Mouse (Mus musculus): ENCODE data around the gene Gid8.
A peak's percentile ranks its signal among the peaks of the same experiment; 100 is the strongest.
"Not testable (repeated sequence)": the region's sequence is repeated elsewhere in the genome, so short reads cannot be mapped to it uniquely, and the experiment has no call there.

The Gid8 gene

DNA sequence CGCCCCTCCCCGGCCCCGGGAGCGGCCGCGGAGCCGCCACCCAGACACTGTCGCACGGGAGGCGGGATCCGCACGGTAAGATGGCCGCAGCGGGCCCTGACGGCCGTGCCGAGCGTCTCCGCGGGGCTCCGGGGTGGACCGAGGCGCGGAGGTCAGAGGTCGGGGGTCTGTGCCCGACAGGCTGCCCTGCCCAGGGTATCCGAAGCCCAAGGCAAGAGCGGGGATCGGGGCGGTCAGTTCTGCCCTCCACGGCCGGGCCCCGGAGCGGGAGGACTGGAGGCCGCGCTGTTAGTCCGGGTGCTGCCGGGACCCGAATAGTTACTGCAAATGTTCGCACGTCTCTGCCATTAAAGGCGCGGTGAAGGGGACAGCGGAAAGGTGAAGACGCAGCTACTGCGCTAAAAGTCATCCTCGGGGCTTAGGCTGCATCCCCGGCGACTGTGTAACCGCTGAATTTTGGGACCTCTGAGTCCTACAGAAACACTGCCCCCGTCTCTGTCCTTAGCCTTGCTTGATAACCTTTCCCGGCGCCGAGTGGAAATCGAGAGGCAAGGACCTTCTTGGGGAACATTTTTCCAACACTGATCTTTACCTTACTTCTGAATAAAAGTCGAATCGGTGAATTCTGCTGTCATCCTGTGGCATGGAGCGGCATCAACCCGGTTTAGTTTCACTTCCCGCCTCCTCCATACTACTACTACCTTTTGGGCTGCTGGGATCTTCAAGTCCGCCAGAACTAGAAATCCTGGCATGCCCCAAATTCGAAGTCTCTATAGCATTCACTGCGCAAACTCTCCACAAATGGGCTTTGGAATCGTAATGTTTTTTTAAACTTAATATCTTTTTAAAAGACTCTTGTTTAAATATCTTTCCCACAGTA is 599 bp downstream of the Gid8 start:
- peak; percentile 22 for DNase-seq (ENCODE audit: low read depth, low spot score)

DNA sequence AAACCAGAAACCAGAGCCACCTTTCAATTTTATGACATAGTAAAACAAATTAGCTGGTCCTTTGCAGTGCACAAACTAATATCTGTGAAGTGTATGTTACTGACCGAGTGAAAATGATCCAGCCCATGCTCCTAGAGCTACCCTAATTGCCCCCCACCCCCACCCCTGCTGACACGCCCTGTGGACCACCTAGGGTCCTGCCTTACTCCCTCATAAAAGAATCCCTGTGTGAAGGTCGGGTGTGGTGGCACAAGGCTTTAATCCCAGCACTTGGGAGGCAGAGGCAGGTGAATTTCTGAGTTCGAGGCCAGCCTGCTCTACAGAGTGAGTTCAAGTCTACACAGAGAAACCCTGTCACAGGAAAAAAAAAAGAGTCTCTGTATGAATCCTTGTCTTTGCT is 1.6 kb downstream of the Gid8 start:
- DNase-seq (ENCODE audit: low read depth, low spot score): peak; percentile 86

DNA sequence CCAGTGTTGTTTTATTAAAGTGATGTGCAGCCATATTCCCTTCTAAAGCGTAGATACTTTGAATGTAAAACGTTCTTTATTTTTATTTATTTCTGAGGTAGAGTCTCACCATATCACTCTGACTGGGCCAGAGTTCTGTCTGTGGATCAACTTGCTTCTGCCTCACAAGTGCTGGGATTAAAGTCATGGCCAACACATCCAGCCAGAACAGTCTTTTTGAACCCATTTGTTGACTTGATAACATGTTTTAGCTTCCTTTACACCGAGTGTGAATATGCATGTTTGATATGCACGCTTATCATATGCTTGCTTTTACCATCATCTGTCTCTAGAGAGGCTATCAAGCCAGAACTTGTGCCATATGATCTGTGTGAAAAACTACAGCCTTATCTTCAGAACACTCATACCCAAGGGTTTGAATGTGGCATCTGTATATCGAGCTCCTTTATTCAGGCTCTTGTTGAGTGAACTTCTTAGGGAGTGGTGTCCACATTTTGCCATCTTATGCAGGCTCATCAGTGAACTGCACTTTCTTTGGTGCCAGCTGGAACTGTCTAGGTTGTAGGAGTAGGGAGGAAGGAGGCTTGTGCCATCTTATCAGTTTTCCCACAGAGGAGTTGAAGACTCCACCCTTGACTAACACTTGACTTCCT is 2.2 kb downstream of the Gid8 start:
- no peak for DNase-seq (ENCODE audit: low read depth, low spot score)

DNA sequence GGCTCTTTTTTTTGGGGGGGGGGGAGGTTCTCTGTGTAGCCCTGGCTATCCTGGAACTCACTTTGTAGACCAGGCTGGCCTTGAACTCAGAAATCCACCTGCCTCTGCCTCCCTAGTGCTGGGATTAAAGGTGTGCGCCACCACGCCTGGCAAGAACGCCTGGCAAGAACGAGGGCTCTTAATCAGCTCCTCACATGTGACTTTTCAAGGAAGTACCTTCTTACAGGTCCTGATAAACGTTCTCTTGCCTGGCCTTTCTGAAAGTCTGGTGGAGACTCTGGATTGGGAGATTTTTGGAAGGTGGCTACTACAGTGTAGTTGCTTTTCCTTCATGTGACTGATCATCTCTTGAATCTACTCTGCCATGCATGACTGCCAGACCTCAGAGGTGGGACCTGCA is 12.8 kb downstream of the Gid8 start:
- DNase-seq (ENCODE audit: low read depth, low spot score): not testable (repeated sequence)

DNA sequence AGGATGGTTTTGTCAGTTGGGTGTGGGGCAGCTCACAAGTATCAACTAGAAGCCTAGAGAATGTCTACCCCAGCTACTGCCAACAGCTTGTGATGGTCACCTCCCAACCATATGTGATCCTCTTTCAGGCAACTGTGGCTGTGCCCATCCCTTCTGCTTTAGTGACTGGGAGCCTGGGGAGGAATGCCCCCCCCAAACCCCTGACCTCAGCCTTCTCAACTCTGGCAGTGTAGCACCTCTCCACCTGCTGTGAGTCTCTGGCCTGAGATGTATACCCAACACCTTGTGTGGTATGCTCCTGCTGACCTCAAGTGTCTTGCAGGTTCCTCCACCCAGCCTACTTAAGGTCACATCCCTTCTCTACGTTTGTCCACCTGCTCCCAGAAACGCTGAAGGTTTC is 13.9 kb downstream of the Gid8 start:
- DNase-seq (ENCODE audit: low read depth, low spot score): no peak

DNA sequence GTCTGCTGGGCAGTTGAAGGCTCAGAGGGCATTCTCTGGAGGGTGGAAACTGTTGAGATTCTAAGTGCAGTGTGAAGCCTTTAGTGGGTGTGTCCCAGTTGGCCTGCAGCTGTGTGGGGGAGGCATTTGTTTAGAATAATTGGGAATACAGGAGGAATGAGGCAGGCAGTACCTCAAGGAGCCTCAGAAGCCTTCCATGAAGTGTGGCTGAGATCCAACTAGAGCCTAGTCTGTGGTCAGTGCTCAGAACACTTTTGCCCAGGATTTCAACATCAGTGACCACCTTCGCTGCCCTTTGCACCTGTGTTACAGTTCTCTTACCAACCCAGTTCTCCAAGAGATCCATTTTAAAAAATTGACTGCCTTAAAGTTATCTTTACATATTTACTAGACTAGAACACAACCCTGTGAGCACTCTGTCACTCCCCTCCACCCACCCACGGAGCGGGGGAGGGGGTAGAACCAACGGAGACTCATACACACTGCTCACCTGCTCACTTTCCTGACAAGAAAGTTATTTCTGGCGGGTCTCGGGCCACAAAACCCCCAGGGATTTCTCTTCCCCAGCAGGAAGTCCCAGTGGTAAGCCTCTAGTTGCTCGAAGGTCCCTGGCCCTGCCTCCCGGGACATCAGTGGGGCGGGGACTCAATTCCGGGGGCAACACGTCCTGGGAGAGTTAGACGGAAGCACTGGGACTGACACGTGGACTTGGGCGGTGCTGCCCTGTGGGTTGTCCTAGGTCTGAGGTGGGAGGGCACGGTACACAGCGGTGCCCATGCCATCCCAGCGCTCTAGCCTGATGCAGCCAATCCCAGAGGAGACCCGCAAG is 14.9 kb downstream of the Gid8 start, which contains the start of gene Slc17a9:
TSS of gene Slc17a9 (plus strand) at position 679 of the 829 bp plus-strand sequence.
- peak; percentile 75 for DNase-seq (ENCODE audit: low read depth, low spot score)

DNA sequence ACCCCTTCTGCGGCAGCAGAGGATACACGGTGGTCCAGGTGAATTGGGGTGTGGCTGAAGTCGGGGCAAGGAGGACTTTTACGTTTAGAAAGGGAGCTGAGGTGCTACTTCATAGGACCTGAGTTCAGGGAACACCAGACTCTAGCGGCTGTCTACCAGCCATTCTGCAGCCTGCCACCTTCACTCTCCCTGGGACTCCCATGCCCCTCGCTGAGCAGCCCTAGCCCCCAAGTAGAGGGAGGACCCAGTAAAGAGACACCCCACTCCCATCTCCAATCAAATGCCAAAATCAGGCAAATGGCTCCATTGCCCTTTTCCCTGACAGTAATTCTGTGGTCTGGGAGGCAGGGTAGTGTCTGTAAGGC is 15.5 kb downstream of the Gid8 start:
- DNase-seq (ENCODE audit: low read depth, low spot score): no peak

DNA sequence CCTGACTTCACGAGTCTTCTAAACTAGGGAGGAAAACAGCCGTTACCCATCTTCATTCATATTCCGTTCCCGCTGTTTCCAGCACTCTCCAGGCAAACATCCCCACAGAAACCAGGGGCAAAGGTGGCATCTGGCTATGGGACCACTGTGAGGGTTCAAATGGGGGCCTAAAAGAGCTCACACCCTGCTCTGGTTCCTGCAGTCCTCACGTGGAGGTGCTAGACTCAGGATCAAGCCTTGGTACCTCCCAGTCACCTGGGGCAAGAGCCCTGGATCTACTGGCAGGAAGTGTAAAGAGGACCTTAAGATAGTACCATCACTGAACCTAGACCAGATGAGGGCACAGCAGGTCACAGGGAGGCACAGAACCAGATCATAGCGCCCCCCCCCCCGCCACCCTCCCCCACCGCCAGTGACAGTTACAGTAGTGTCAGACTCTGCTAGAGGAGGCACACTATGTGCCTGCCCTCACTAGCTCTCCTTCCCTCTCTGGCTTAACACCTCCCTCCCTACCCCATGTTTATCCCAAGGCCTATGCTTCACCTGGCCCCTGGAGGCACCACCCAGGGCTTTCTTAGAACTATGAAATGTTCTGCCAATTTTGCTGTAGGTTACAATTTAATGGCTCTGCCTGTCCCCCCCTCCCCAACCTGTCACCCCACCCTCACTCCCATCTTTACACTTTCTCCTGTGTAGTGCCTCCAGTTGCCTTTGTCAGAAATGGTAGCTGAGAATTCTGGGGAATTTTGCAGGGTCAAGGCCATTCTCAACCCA is 16.1 kb downstream of the Gid8 start:
- no peak for DNase-seq (ENCODE audit: low read depth, low spot score)

DNA sequence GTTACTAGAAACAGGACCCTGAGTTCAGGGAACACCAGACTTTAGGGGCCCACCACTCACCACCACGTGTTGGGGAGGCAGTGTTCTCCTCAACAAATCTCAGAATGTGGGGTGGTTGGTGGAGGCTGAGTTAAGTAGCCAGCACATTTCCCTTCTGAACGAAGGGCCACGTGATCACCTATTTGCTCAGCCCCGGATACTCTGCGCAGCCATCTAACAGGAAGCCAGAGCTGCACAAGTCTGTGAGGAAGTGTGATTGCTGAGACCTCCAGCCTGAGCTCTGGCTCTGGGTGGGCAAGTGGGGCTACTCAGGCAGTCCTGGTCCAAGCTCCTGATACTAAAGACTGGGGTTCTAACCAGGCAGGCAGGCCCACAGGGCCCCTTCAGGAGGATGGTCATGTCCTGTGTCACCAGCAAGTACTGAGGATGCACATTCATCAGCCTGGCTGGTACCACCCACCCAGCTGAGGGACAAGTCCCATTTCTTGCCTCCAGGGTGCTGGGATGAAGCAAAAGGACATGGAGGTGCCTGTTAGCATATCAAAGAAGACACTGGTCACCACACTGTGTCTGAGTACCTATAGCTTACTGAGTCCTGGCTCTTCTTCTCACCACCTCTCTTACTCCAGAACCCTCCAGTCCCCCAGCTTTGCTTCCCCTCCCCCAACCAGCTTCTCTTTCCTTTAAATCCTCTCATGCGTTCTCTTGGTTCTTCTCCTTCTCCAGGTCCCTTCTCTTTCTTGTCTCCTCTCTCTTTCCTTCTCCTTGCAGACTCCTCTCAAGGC is 16.9 kb downstream of the Gid8 start:
- peak; percentile 62 for DNase-seq (ENCODE audit: low read depth, low spot score)

DNA sequence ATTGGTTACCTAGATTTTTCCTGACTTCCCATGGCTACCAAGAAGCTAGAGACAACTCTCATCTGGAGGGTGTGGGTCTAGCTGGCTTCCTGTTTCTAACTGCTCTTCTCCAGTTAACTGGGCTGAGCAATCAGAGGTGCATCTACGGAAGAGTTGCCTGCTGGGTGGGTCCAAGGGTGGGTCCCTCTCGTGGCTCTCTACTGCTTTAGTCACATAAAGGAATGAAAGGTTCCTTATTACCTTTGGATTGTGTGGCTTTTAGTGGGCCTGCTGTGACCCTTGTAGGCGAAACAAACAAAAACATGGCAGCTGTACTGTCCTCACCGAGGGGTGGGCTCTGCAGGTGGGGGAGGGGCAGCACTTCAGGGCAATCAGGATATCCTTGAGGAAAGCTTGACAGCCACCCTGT is 17.7 kb downstream of the Gid8 start:
- peak; percentile 96 for DNase-seq (ENCODE audit: low read depth, low spot score)

DNA sequence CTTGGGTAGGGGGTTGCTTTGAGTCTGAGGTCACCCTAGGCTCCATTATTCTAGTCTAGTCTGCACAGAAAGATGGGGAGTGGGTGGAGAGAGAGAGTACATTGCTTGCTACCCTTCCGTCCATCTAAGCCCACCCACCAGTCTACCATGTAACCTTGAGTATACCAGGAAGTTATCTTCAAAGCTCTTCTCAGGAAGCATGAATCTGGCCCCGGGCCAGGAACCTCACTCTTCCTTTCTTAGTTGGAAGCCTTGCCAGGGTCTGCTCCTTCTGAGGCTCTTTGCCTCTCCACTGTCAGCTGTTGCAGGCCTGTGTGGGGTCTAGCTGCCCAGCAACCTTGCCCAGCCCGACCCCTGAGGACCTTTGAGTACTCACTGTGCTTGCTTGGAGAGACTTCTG is 21.1 kb downstream of the Gid8 start:
- no peak for DNase-seq (ENCODE audit: low read depth, low spot score)

DNA sequence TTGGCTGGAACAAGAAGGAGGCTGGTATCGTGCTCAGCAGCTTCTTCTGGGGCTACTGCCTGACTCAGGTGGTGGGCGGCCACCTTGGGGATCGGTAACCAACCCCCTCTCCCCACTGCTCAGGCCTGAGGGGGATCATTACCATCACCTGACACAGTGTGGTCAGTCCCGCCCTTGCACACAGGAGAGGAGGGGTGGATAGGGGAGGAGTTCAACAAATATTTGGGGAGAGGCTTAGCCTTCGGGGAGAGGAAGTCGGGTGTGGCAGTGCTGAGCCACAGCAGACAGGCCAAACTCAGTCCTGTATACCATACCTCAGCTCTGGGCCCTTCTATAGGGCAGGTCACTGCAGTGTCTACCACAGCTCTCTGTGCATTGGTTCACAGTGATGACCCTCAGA is 22.1 kb downstream of the Gid8 start:
- DNase-seq (ENCODE audit: low read depth, low spot score): peak; percentile 71

DNA sequence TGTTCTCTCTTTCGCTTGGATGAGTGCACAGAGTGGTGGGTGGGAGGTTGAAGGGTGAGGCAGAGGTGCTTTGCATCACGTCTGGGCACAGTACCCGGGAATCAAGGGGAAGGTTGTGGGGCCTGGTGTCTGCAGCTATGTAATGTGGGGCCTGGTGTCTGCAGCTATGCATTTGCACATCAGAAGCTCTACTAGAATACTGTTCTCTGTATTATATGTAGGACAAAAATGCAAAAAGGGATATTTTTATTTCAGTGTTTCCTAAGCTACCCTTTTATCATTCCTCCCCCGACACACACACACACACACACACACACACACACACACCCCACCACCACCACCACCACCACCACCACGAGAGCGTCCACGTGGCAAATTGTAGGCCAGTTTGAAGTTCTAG is 25.3 kb downstream of the Gid8 start:
- DNase-seq (ENCODE audit: low read depth, low spot score): no peak

DNA sequence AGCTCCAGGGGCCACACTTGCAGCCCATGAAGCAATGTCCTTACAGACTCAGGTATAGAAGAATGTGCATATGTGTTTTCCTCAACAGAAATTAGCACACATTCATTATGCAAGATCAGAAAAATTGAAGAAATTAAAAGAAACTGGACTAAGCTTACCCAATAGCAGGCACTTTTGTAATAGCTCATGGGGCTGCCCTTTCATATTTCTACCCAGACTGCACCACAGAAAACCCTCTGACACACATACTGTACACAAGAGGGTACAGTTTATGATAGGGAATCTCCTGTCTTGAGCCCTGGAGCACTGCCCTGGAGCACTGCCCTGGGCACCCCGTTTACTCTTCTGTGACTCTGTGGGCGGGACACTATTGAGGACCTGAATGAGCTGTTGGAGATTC is 28.1 kb downstream of the Gid8 start:
- no peak for DNase-seq (ENCODE audit: low read depth, low spot score)

DNA sequence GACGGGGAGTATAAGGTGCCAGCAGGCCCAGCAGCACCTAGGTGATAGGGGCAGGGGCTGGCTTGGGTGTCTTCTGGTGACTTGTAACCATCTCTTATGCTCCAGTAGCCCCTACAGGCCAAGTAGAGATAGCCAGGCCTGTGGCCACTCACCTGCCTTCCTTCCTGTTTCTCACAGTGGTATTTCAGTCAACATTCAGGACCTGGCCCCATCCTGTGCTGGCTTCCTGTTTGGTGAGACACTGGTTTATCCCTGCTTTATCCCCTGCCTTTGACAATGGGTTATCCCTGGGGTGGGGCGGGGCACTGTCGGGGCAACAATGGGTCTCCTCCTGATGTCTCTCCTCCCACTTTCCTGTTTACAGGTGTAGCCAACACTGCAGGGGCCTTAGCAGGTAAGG is 30.4 kb downstream of the Gid8 start:
- peak; percentile 93 for DNase-seq (ENCODE audit: low read depth, low spot score)

DNA sequence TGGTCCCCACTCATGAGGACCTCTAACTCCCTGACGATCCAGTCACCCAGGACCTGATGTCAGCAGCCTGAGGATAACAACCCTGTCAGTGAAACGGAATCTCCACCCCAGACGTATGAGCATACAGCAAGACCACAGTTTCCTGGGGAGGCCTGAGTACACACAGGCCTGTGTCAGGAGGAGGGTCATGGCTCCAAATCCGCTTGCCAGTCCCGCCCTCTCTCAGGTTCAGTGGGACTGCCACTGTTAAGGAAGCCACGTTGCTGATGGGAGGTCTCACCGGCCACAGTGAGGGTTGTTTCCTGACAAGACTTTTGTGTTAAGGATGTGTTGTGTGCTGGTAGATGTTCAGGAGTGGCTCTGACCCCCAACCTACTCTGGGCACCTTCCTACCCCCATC is 31.5 kb downstream of the Gid8 start:
- no peak for DNase-seq (ENCODE audit: low read depth, low spot score)

DNA sequence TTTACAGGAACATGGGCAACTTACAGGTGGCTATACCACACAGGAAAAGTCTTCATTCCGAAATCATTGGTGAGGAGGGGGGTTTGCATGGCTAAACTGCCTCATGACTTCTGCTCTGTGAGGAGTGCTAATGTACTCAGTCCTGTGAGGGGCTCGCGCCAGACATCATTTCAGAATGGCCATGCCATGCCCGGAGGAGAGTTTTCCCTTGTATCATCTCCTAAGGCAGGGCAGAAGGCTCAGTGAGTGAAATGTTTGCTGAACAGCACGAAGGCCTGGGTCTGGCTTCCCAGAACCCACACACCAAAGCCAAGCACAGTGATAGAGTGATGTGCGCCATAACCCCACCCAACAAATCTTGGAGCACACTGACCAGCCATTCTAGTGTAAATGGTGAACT is 32.9 kb downstream of the Gid8 start:
- no peak for DNase-seq (ENCODE audit: low read depth, low spot score)

DNA sequence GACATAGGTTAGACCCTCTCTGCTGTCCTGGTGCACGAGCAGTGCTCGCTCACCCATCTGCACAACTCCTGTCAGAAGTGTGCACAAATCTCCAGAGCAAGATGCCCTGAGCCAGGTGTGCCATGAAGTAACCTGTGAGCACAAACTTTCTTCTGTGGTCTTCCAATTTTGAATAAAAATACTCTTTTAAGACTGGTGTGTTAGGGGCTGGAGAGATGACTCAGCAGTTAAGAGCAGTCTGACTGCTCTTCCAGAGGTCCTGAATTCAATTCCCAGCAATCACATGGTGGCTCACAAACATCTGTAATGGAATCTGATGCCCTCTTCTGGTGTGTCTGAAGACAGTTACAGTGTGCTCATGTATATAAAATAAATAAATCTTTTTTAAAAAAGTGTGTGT is 33.4 kb downstream of the Gid8 start:
- no peak for DNase-seq (ENCODE audit: low read depth, low spot score)

DNA sequence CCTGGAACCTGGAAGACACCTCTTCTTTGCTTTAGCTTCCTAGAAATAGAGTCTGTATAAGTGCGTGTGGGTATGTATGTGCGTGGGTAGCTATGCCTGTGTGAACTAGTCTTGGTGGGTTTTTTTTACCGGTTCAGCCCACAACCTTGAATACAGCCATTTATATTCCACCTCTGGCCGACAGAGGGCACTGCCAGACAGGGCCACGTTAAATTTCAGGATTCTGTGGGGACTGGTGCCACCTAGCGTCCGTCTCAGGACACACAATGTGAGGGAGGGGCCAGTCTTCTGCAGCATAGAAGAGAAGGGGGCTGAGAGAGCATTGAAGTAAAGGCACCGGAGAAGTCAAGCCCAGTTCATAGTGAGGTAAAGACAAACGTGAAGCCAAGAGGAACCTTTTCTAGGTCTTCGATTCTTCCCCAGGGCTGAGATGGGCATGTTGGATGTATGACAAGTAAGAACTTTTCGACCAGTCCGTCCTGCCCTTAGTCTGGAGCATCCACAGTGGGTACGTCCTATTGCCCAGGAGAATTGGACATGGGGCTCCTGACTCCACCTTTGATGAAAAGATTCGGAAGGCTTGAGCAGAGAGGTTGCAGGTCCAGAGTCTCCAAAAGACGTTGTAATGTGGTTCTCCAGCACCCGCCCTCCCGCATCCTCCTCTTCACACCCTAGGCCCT is 35.5 kb downstream of the Gid8 start:
- DNase-seq (ENCODE audit: low read depth, low spot score): peak; percentile 92

DNA sequence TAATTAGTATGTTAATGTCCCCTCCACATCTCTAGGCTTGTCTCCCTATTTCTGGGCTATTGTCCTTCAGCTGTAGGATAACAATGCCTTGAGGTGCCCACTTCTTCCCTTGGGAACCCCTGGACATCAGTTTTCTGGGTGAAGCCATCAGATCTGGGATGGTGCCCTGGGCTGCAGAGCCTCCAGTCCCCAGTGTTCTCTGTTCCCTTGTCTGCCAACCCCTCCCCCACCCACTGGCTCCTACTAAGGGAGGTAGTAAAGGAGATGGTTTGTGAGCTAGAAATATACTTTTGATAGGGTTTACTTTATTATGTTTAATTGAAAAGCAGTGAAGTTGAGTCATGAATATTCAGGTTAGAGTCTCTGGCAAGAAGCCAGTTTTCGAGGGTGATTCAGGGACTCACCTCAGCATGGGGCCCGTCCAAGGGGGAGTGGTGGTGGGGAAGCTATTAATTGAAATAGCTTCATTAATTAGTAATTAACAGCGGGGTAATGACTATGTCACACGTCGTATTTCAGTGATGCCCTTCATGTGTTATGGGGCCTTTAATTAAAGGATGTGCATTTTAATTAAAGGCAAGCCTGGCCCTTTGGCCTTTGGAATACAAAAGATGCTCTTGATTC is 36.8 kb downstream of the Gid8 start:
- no peak for DNase-seq (ENCODE audit: low read depth, low spot score)

All from ES-CJ7 (cell line).